Mouse (Mus musculus) brain, embryonic 14.5 days (tissue): ENCODE data around the gene Prrt2. TPM values are rescaled to one million over a fixed set of nuclear protein-coding genes. Genes with fewer than 3 reads are reported as not detected.

Experiments used
- DNase-seq: peaks from one replicate; pipeline ENCODE4 v3.0.0-alpha.2; 2011; ENCODE audit warnings: low read depth
- CTCF ChIP-seq: fragments of 200-500 bp; IDR thresholded peaks from 2 replicates; pipeline ENCODE4 v1.5.1; 2012; ENCODE audit warnings: inconsistent platforms, mild to moderate bottlenecking, moderate library complexity, borderline replicate concordance; ENCODE audit not compliant: insufficient read depth, insufficient read length; ENCODE audit errors: extremely low read depth
- POLR2A ChIP-seq: fragments of 200-500 bp; IDR thresholded peaks from 2 replicates; pipeline ENCODE4 v1.6.1; 2012; ENCODE audit warnings: mild to moderate bottlenecking, inconsistent platforms, borderline replicate concordance; ENCODE audit not compliant: poor library complexity, insufficient read depth, insufficient read length, severe bottlenecking; ENCODE audit errors: extremely low read depth
- polyA plus RNA-seq: library from polyadenylated mRNA; depleted of rRNA; stranded (reverse); fragments of >200 nt; gene quantifications from 2 replicates; pipeline ENCODE4 v1.2.3, GENCODE M21; 2012

Prrt2 gene
- polyA plus RNA-seq, 1 experiment = 71.4 TPM

DNA sequence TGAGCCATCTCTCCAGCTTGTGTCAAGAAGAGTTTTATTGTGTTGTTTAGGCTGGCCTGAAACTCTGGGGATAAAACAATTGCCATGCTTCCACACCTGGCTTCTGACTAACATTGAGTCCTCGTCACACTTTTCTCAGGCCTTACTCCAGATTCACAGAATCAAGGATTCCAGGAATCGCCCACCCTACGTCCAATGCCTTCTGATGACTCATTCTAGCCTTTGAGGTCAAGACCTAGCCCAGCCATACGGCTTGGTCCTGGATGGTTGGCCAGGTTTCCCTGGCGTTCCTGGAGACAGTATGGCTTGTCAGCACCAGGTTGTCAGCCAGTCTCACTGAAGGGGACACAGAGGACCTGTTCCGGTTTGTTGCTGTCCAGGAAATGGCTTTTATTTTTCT, 8.6 kb downstream of the Prrt2 start:
- no peak for DNase-seq
- no peak for TF ChIP-seq POLR2A
- TF ChIP-seq CTCF = no peak

DNA sequence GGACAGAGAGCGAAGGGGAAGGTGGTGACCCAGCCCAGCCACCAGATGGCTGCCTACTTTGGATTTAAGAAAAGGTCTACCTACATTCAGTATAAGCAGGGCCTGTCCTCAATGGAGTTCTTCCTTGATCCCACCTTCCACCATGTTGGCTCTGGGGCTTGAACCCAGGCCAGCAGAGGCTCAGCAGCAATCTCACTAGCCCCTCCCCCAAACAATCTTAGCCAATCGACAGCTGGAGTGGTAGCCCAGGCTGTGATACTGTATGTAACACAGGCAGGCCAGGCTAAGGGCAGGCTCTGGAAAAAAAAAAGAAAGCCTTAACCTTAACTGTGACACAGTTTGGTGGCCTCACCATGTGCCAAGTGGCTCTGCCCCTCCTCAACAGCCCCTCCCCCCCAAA, 9.3 kb downstream of the Prrt2 start:
- no peak for DNase-seq
- TF ChIP-seq CTCF (no peak), POLR2A (no peak)

DNA sequence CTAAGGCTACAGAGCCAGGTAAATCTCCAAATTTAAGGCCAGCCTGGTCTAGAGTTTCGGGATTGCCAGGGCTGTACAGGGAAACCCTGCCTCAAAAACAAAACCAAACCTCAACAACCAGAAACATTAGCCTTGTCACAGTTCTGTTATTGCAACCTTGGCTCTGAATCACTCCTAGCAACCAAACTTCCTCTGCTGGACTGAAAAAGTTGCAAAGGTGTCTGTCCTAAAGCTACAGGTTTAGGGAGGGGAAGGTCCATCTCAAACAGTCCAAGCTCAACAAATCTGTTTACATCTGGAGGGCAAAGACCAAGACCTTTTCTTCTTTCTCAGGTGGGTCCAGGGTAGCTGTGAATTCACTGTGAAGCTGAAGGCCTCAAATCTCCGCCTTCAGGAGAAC, 10.0 kb downstream of the Prrt2 start:
- no peak for DNase-seq
- TF ChIP-seq POLR2A (no peak), CTCF (no peak)

DNA sequence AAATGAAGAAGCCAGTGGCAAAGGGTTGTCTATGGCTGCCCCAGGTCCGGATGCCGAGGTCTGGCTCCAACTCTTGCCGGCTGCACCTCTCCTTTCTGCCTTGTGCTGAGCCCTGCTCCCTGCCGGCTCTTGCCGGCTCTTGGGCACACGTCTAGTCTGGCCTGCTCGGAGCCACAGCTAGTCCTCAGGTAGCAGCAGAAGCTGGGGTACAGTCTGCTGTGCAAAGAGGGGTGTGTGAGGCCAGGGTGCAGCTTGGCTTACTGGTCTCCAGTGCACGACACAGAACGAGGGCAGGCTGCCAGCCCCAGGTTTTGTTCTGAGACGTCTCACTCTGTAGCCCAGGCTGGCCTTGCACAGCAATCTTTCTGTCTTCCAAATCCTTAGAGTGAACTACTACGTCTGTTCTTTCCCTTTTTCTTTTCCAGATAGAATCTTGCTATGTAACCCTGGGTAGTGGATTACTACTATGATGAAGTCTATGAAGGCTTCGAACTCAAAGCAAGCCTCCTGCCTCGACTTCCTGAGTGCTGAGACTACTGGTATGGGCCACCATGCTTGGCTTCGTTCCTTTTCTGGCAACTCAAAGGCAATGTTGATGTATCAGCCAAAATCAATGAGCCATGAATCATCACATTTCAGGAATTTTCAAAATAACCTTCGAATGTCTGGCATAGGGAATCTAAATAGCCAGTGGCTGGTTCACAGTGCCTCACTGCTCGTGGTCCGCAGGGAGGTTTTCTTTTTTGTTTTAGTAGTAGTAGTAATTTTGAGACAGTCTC, 11.5 kb downstream of the Prrt2 start:
- DNase-seq = no peak
- no peak for TF ChIP-seq POLR2A
- no peak for TF ChIP-seq CTCF

DNA sequence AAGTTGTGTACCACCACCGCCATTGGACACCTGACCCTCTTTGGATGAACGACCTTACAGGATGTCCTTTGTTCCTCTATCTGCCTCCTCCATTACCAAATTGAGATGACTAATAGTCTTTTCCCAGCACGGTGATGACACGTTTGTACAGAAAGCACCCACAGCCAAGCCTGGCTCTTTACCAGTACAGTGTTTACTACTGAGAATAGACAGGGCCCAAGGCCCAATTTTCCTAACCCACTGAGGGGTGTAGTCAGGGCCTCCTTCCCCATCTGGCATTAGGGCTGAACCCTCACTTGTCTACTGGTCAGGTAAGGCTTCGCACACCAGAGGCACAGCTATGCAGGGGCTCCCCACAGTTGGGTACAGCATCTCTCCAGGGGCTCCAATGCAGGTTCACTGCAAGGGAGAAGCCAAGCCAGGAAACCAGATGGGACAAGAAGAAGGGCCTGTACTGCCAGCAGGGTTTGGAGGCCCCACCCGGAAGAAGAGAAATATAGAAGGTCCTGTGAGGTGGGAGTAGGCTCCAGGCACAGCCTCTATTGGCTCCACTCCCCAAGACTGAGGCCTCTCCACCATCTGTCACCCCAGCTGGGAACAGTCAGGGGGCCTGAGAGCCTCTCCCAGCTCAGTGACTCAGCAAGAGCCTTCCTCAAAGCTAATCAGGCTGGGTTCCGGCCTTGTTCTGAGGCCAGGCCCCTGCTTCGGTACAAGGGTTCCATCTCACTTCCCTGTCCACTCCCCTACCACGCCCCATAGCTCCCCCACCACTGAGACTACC, 12.6 kb downstream of the Prrt2 start:
- peak; percentile 87 for DNase-seq
- TF ChIP-seq POLR2A (no peak), CTCF (no peak)

DNA sequence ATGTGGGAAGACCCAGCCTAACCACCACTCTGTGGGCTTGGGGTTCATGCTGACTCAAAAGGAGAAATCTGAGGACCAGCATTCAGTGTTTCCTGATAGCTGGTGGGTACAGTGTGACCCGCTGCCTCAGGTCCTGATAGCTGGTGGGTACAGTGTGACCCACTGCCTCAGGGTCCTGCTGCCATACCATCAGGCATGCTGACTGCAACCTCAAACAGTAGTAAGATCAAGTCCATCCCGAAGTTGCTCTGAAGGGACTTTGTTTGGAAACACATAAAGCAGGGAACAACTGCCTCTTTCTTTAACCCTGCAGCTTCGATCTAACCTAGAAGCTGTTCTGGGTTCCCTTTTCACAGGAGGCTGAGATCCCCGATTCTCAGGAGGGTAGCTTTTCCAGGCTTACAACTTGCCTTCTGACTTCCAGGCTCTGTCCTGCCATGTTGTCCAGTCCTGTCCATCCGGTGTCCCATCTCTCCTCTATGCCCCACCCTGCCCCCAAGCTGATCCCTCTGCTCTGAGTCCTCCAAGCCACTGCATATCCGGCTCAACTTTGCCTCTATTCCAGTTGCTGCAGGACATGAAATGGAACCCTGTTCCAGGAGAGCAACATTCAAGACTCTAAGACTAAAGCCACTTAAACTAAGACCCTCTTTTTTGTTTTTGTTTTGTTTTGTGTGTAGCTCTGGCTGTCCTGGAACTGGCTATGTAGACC, 13.5 kb downstream of the Prrt2 start:
- no peak for TF ChIP-seq POLR2A
- DNase-seq = no peak

DNA sequence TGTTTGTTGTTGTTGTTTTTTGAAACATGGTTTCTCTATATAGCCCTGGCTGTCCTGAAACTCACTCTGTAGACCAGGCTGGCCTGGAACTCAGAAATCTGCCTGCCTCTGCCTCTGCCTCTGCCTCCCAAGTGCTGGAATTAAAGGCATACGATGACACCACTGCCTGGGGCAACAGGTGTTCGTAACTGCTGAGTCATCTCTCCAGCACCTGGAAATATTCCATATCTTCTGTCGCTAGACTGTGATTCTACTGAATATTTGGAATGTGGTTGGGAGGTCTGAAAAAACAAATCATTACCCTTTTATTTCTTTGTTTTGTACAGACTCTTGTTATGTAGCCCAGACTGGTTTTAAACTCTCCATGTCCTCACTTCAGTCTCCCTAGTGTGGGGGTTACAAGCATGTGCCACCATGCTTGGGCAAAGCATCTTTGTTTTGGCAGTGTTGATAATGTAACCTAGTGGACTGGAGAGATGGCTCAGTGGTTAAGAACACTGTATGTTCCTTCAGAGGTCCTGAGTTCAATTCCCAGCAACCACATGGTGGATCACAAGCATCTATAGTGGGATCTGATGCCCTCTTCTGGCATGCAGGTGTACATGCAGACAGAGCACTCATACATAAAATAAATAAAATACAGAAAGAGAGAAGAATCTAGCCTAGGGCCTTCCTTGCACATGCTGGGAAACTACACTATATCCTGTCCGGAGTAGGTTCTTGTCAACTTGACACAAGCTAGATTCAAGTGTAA, 16.7 kb downstream of the Prrt2 start:
- DNase-seq = no peak
- TF ChIP-seq POLR2A = no peak
- TF ChIP-seq CTCF = no peak

DNA sequence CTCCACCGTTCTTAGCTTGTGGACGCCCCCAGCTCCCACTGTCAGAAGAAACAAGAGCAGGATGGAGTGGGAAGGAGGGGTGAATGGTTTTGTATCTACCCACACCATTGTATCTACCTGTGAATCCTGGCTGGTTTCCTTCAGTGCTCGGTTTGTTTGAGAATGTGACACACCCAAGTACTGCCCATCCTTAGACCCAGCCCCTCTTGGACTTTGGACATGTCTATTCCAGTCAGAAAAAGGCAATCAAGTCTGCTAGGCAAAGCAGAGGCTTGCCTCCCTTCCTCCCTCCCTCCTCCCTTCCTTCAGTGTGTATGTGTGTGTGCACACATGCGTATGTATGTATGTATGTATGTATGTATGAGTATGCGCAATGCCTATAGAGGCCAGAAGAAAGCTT, 17.4 kb downstream of the Prrt2 start:
- no peak for DNase-seq
- no peak for TF ChIP-seq POLR2A
- TF ChIP-seq CTCF = no peak

DNA sequence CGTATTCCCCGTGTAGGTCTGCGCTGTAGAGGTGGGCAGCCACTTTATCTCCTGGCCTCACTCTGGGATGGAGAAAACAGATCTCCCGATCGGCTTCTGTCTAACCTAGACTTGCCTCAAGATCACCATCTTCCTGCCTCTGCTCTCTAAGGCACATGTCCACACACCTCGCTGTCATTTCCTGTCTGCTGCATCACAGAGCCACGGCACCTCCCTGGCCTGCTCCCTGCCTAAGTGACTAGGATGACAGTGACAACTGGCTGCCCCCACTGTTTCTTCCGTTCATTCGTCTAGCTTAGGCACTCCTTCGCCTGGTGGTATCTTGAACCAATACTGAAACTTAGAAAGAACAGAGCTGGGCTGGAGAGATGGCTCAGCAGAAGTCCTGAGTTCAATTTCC, 21.4 kb downstream of the Prrt2 start:
- DNase-seq = no peak
- TF ChIP-seq CTCF (no peak), POLR2A (no peak)

DNA sequence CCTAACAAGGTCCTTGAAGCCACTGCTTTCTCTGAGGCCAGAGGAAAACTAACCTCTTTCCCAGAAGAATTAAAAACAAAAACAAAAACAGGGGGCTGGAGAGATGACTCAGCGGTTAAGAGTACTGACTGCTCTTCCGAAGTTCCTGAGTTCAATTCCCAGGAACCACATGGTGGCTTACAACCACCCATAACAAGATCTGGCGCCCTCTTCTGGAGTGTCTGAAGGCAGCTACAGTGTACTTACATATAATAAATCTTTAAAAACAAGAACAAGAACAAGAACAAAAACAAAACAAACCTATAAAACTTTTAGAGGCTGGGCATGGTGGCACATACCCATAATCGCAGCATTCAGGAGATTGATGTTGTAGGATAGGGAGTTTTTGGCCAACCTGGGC, 24.6 kb downstream of the Prrt2 start:
- DNase-seq = no peak

DNA sequence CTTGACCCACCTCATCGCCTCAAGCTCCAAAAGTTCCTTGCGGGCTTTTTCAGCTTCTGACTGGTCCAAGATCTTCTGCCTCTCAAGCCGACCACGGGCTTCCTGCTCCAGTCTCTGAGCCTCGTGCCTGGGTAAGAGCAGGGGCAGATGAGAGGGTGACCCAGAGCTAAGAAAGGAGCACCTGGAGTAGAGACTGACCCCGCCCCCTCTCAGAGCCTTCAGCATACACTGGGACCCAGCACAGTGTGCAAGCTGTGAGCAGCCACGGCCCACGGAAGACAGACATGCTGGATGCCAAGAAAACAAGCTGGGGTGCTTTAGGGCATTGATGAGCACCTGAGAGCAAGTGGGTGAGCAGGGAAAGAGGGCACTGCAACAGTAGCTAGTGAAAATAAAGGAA, 32.2 kb downstream of the Prrt2 start:
- DNase-seq = no peak
- TF ChIP-seq POLR2A = no peak
- no peak for TF ChIP-seq CTCF

More for the DNA sequence above, 24.6 kb downstream of the Prrt2 start:
- TF ChIP-seq CTCF (no peak), POLR2A (no peak)
